ENCODE assay signal across 15 mouse cellular contexts in the genomic region with DNA sequence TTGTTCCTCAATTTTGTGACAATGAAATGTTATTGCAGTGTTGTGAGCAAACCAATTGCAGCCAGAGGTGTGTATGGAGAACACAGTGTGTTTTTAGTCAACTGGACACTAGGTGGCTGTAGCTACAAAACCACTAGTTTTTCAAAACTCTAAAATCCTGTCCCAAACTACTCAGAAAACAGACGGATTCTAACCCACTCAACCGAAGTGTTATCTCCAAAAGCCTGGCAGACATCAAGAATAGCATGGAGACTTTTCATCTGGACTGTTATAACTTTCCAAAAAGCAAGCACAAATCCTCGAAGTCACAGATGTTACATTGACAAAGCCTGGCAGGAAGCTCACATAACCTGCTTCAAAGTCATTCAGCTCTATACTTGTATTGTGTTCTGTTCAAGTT. TPM values are rescaled to one million over a fixed set of nuclear protein-coding genes. Genes with fewer than 3 reads are reported as not detected.
DNase-seq lines count a peak whose midpoint lies in the region; ATAC-seq and TF ChIP-seq lines count a peak whose summit lies in the region.
"Had no signal": no experiment of that assay in that cellular context is flagged by ENCODE, and none has a peak within 500 bp of the region (broad histone marks: within the 10 kb centered on the region; RNA-seq: fewer than 3 reads in every experiment).

No protein-coding gene starts in this region.

- no peak for TF ChIP-seq POLR2A in CH12.LX (IDR thresholded peaks at IDR 0.05; ENCODE audit: low read depth, low read length)

- no peaks in the 10 kb centered on the region for H3K9me3 ChIP-seq in forebrain, embryonic 14.5 days (replicated peaks; ENCODE audit: control insufficient read depth, low read length)
- no peaks in the 10 kb centered on the region for H3K9me3 ChIP-seq in forebrain, embryonic 11.5 days (ENCODE audit: control insufficient read depth, low read length)
- no peaks in the 10 kb centered on the region for H3K9me3 ChIP-seq in CH12.LX (replicated peaks; ENCODE audit: low read length)
- H3K9me3 ChIP-seq: liver, embryonic 13.5 days had no signal

- H3K9ac ChIP-seq in forebrain, embryonic 14.5 days (ENCODE audit: low read length): no peak overlapping the region
- no peak overlapping the region for H3K9ac ChIP-seq in forebrain, embryonic 11.5 days (ENCODE audit: low read length)
- no peak overlapping the region for H3K9ac ChIP-seq in CH12.LX (ENCODE audit: insufficient read depth, low read depth)
- H3K9ac ChIP-seq: liver, embryonic 13.5 days had no signal

- no peak overlapping the region for H3K27ac ChIP-seq in forebrain, embryonic 14.5 days (ENCODE audit: low read depth, low read length)
- H3K27ac ChIP-seq in forebrain, embryonic 11.5 days (ENCODE audit: low read depth, low read length): no peak overlapping the region
- H3K27ac ChIP-seq in layer of hippocampus, adult 2 months: no peak overlapping the region
- no peak overlapping the region for H3K27ac ChIP-seq in CH12.LX (ENCODE audit: insufficient read depth, low read depth)
- no peak overlapping the region for H3K27ac ChIP-seq in gastrocnemius, adult 2 months
- H3K27ac ChIP-seq: liver, embryonic 13.5 days had no signal

- no peaks in the 10 kb centered on the region for H3K79me2 ChIP-seq in CH12.LX (replicated peaks; ENCODE audit: control insufficient read depth, extremely low read depth, insufficient read depth, poor library complexity, severe bottlenecking)

- in situ Hi-C loops in CH12.LX (cut with MboI; ENCODE audit: low pct_ligation_motif_present, low pct_unique_long_range_greater_than_20kb, low sequenced_read_pairs): no loop called here

- intact Hi-C loops in gastrocnemius, adult 2 months (cut with DNase I): no loop called here

- peak; percentile 20 for TF ChIP-seq RAD21 in CH12.LX (IDR thresholded peaks at IDR 0.05; ENCODE audit: low read depth, low read length)

- no peaks in the 10 kb centered on the region for H3K27me3 ChIP-seq in forebrain, embryonic 14.5 days (replicated peaks; ENCODE audit: control insufficient read depth, insufficient read depth, low read length)
- no peaks in the 10 kb centered on the region for H3K27me3 ChIP-seq in forebrain, embryonic 11.5 days (ENCODE audit: control insufficient read depth, insufficient read depth, low read length)
- H3K27me3 ChIP-seq in CH12.LX (replicated peaks): no peaks in the 10 kb centered on the region
- H3K27me3 ChIP-seq: liver, embryonic 13.5 days had no signal

- H3K4me2 ChIP-seq in forebrain, embryonic 14.5 days (ENCODE audit: low read length): no peak overlapping the region
- H3K4me2 ChIP-seq in forebrain, embryonic 11.5 days (ENCODE audit: low read depth, low read length, severe bottlenecking): no peak overlapping the region
- H3K4me2 ChIP-seq in CH12.LX (ENCODE audit: insufficient read depth, low read depth, poor library complexity, severe bottlenecking): no peak overlapping the region
- H3K4me2 ChIP-seq: liver, embryonic 13.5 days had no signal

- no peak overlapping the region for H3K4me3 ChIP-seq in forebrain, embryonic 14.5 days (ENCODE audit: low read depth, low read length)
- no peak overlapping the region for H3K4me3 ChIP-seq in forebrain, embryonic 11.5 days (ENCODE audit: low read depth, low read length)
- H3K4me3 ChIP-seq in layer of hippocampus, adult 2 months: no peak overlapping the region
- no peak overlapping the region for H3K4me3 ChIP-seq in CH12.LX (replicated peaks in 1 of 3; ENCODE audit: low read depth in 2 of 3, low read length in 2 of 3, poor library complexity in 1 of 3)
- H3K4me3 ChIP-seq in gastrocnemius, adult 2 months: no peak overlapping the region
- H3K4me3 ChIP-seq: liver, embryonic 13.5 days had no signal

- no peak for DNase-seq in forebrain, embryonic 14.5 days (ENCODE audit: low spot score)
- no peak for DNase-seq in forebrain, embryonic 11.5 days (ENCODE audit: low spot score)
- peak; percentile 18 to 32 for DNase-seq in layer of hippocampus, adult 2 months (ENCODE audit: low spot score in 2 of 2)
- no peak for DNase-seq in layer of hippocampus, postnatal 25 days (ENCODE audit: extremely low spot score in 1 of 2, low spot score in 1 of 2)
- DNase-seq in CH12.LX (ENCODE audit: extremely low read depth): no peak
- DNase-seq in layer of hippocampus, postnatal 10 days (ENCODE audit: low spot score in 2 of 2): peak; percentile 5 to 12
- no peak for DNase-seq in gastrocnemius, adult 2 months
- DNase-seq: adrenal gland, postnatal 10 days; B cell, adult 2 months; heart, postnatal 10 days; liver, embryonic 13.5 days; thymus, adult 18-20 months had no signal

- peak; percentile 63 for TF ChIP-seq CTCF in layer of hippocampus, adult 2 months (conservative IDR thresholded peaks at IDR 0.05)
- peak in 1 of 2 experiments; percentile 45; a peak in 2 of 4 replicates for TF ChIP-seq CTCF in CH12.LX (conservative IDR thresholded peaks at IDR 0.05 in 1 of 2, IDR thresholded peaks at IDR 0.05 in 1 of 2; ENCODE audit: low read depth in 2 of 2, low read length in 2 of 2)
- TF ChIP-seq CTCF in gastrocnemius, adult 2 months (IDR thresholded peaks at IDR 0.05): no peak

- H3K4me1 ChIP-seq in forebrain, embryonic 14.5 days (ENCODE audit: control insufficient read depth, insufficient read depth, low read length): no peaks in the 10 kb centered on the region
- no peaks in the 10 kb centered on the region for H3K4me1 ChIP-seq in forebrain, embryonic 11.5 days (replicated peaks; ENCODE audit: control insufficient read depth, insufficient read depth, low read length)
- no peaks in the 10 kb centered on the region for H3K4me1 ChIP-seq in CH12.LX (ENCODE audit: control insufficient read depth in 1 of 2, insufficient read depth in 2 of 2)
- H3K4me1 ChIP-seq: liver, embryonic 13.5 days had no signal

- peak; percentile 20; the same call in 1 of the 2 replicates for ATAC-seq in forebrain, embryonic 14.5 days
- ATAC-seq in forebrain, embryonic 11.5 days (replicated peaks; ENCODE audit: low FRiP score): no peak
- ATAC-seq in cerebellum, adult (ENCODE audit: insufficient number of reproducible peaks, low FRiP score, low TSS enrichment): no peak
- ATAC-seq: inflammation-experienced regulatory T-cells, adult 6 months had no signal

- dilution Hi-C loops in CH12.LX (cut with MboI; ENCODE audit: extremely low pct_ligation_motif_present, extremely low pct_unique_long_range_greater_than_20kb, low sequenced_read_pairs): no loop called here

- 30% methylated on average over 3 of the region's 3 CpGs for WGBS in forebrain, embryonic 14.5 days
- 68% methylated on average over 3 of the region's 3 CpGs for WGBS in forebrain, embryonic 11.5 days

- H3K36me3 ChIP-seq in forebrain, embryonic 14.5 days (ENCODE audit: control insufficient read depth, insufficient read depth, low read length): no peaks in the 10 kb centered on the region
- no peaks in the 10 kb centered on the region for H3K36me3 ChIP-seq in forebrain, embryonic 11.5 days (ENCODE audit: control insufficient read depth, insufficient read depth, low read length)
- H3K36me3 ChIP-seq in CH12.LX (replicated peaks in 1 of 2; ENCODE audit: control insufficient read depth in 1 of 2, insufficient read depth in 1 of 2, low read length in 1 of 2): no peaks in the 10 kb centered on the region
- H3K36me3 ChIP-seq: liver, embryonic 13.5 days had no signal

- TF ChIP-seq EP300 in CH12.LX (IDR thresholded peaks at IDR 0.05; ENCODE audit: low read length): no peak

TF ChIP-seq in CH12.LX, 34 proteins besides CTCF, POLR2A, EP300 and RAD21:
- peak; percentile 25 for TF ChIP-seq SMC3 (IDR thresholded peaks at IDR 0.05; ENCODE audit: low read depth, low read length)
- no peak for TF ChIP-seq USF2 (conservative IDR thresholded peaks at IDR 0.05; ENCODE audit: low read depth, low read length)

RNA-seq across cellular contexts. Expression of a gene that starts 6.7 kb away (rescaled TPM):
- not detected in 2 replicates for polyA plus RNA-seq in forebrain, embryonic 14.5 days (2014; fragmentation: Nextera tagmentation; extraction: Ambion mirVana)
- not detected in 2 replicates for polyA plus RNA-seq in forebrain, embryonic 11.5 days (2014; fragmentation: Nextera tagmentation; extraction: Ambion mirVana)
- total RNA-seq in layer of hippocampus, adult 2 months (2021): not detected
- total RNA-seq in layer of hippocampus, postnatal 25 days (2021): not detected
- total RNA-seq in CH12.LX (2012; rRNA removed) (not detected in 2 replicates), CH12.LX (2014; rRNA removed) (not detected in 2 replicates)
- not detected in 2 replicates for polyA plus RNA-seq in CH12.LX (2012; ENCODE audit: insufficient read length, low read depth)
- not detected for total RNA-seq in layer of hippocampus, postnatal 10 days (2021)
- total RNA-seq in gastrocnemius, adult 2 months (2021): not detected
- total RNA-seq: heart, postnatal 10 days; layer of hippocampus, adult 18-20 months had no signal
- polyA plus RNA-seq: inflammation-experienced regulatory T-cells, adult 6 months had no signal

Comparison
In these comparisons a context has a peak if more than half of its experiments do, and no peak if none do; other contexts are left out.
1. DNase-seq: peak in layer of hippocampus, adult 2 months (2 of 2) and layer of hippocampus, postnatal 10 days (2 of 2); none in forebrain, embryonic 14.5 days (single experiment), forebrain, embryonic 11.5 days (single experiment), layer of hippocampus, postnatal 25 days (0 of 2), CH12.LX (single experiment) and gastrocnemius, adult 2 months (single experiment).